Mouse (Mus musculus) ES-E14 (cell line): ENCODE measurements around the gene Nol4l. TPM values are rescaled to one million over a fixed set of nuclear protein-coding genes. Genes with fewer than 3 reads are reported as not detected.

ENCODE experiments used
- DNase-seq: peaks from one replicate; pipeline ENCODE4 v3.0.0-alpha.2; 2013; ENCODE audit warnings: low read depth, low spot score
- H3K27ac ChIP-seq: 2 replicates; pipeline ENCODE4 v1.5.1; 2012; ENCODE audit warnings: low read depth, mild to moderate bottlenecking, low read length, moderate library complexity, mixed read lengths; ENCODE audit not compliant: poor library complexity, insufficient read depth, severe bottlenecking
- H3K36me3 ChIP-seq: 2 replicates; pipeline ENCODE4 v1.6.1; 2012; ENCODE audit warnings: mild to moderate bottlenecking, low read length, moderate library complexity, mixed read lengths; ENCODE audit not compliant: control insufficient read depth, poor library complexity, insufficient read depth, severe bottlenecking
- H3K4me1 ChIP-seq, 2 experiments: fragments of 150-350 bp in 1 of 2; sonication (generic) in 1 of 2; 2 replicates each; pipeline ENCODE4 v1.6.1; 2012; ENCODE audit warnings: low read length in 2 of 2, mild to moderate bottlenecking in 1 of 2, mixed read lengths in 1 of 2; ENCODE audit not compliant: control insufficient read depth in 2 of 2, insufficient read depth in 2 of 2, poor library complexity in 1 of 2
- H3K4me3 ChIP-seq, 2 experiments: fragments of 150-350 bp in 1 of 2; sonication (generic) in 1 of 2; 2 replicates each; pipeline ENCODE4 v1.5.1; 2012; ENCODE audit warnings: low read length in 2 of 2, low read depth in 1 of 2, mild to moderate bottlenecking in 1 of 2, mixed read lengths in 1 of 2; ENCODE audit not compliant: insufficient read depth in 1 of 2, poor library complexity in 1 of 2, severe bottlenecking in 1 of 2
- H3K9ac ChIP-seq: 2 replicates; pipeline ENCODE4 v1.6.1; 2012; ENCODE audit warnings: low read depth, mild to moderate bottlenecking, low read length, mixed read lengths; ENCODE audit not compliant: poor library complexity, insufficient read depth, severe bottlenecking
- H3K9me3 ChIP-seq: fragments of 150-350 bp; sonication (generic); 2 replicates; pipeline ENCODE4 v1.6.1; 2012; ENCODE audit warnings: low read depth, mild to moderate bottlenecking, low read length; ENCODE audit not compliant: control insufficient read depth, insufficient read depth
- CHD2 ChIP-seq: IDR thresholded peaks from 2 replicates; pipeline ENCODE4 v1.6.1; 2014; ENCODE audit warnings: mild to moderate bottlenecking, low read depth, low read length, inconsistent platforms
- HCFC1 ChIP-seq: IDR thresholded peaks from 2 replicates; pipeline ENCODE4 v1.6.1; 2012; ENCODE audit warnings: low read length, inconsistent platforms, borderline replicate concordance; ENCODE audit not compliant: insufficient read depth
- MAFK ChIP-seq: IDR thresholded peaks from 2 replicates; pipeline ENCODE4 v1.6.1; 2014; ENCODE audit warnings: mild to moderate bottlenecking, low read depth, low read length, inconsistent platforms; ENCODE audit not compliant: insufficient read depth
- ZC3H11A ChIP-seq: IDR thresholded peaks from 2 replicates; pipeline ENCODE4 v1.6.1; 2012; ENCODE audit warnings: low read depth, mild to moderate bottlenecking, inconsistent platforms, low read length, borderline replicate concordance
- ZNF384 ChIP-seq: IDR thresholded peaks from 2 replicates; pipeline ENCODE4 v1.6.1; 2012; ENCODE audit warnings: low read depth, low read length, inconsistent platforms
- in situ Hi-C, 2 experiments: fragments of 600-800 bp; cut with MboI; formaldehyde crosslinking; loops; one replicate each; pipeline ENCODE4 v1.15.1; 2025; ENCODE audit warnings: low sequenced_read_pairs in 2 of 2, inconsistent platforms in 1 of 2; ENCODE audit not compliant: unreplicated experiment in 2 of 2
- total RNA-seq: library from RNA; depleted of rRNA; stranded (reverse); fragments of 300-350 nt; gene quantifications from 2 replicates; pipeline ENCODE4 v1.2.3, GENCODE M21; 2012

Gene Nol4l
- total RNA-seq, 1 experiment = 3.8 TPM

DNA sequence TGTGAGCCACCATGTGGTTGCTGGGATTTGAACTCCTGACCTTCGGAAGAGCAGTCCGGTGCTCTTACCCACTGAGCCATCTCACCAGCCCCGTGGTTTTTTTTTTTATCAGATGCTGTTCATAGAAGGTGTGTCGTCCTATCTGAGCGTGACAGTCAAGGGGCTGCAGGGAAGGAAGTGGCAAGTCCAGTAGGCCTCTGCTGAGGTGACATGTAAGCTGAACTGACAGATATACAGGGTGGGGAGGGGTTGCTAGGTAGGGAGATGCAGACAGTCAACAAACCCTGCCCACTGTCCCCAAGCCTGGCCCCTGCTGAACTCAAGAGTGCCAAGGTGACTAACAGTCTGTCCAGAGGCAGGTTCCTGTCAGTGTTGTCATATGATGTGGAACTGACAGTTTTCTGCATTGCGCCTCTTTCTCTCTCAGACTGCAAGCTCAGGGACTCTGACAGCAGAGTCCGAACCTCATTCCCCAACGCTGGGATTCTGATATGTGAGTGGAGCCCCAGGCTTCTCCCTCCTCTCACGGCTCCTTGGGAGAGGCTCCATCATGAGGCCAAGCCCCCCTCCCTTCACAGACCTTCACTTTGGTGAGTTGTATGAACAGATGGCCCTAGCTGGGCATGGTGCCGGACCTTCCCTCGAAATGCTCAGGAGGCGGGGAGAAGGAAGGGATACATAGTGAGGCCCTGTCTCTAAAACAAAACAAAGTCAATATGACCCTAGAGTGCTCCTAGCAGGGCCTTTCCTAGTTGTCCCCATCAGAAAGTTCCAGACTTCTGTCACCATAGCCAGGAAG, 75.6 kb downstream of the Nol4l start:
- no peak overlapping the region for H3K4me3 ChIP-seq
- TF ChIP-seq CHD2 (no peak), MAFK (no peak), ZNF384 (no peak), ZC3H11A (no peak), HCFC1 (no peak)
- no peak overlapping the region for H3K27ac ChIP-seq
- no peak overlapping the region for H3K9ac ChIP-seq
- H3K36me3 ChIP-seq = no peaks in the 10 kb centered on the region
- no peaks in the 10 kb centered on the region for H3K9me3 ChIP-seq
- DNase-seq = no peak
- H3K4me1 ChIP-seq = no peaks in the 10 kb centered on the region
- in situ Hi-C loops = no loop called here

GRCm38 (mm10) chr2:153448519-153448918, 81.3 kb downstream of the Nol4l start:
- no peak for TF ChIP-seq MAFK
- TF ChIP-seq ZC3H11A = no peak
- no peak for TF ChIP-seq CHD2
- TF ChIP-seq ZNF384 = no peak
- TF ChIP-seq HCFC1 = no peak
- Histone ChIP-seq H3K9me3 (no peaks in the 10 kb centered on the region), H3K4me1 (no peaks in the 10 kb centered on the region), H3K27ac (no peak overlapping the region), H3K4me3 (no peak overlapping the region), H3K9ac (no peak overlapping the region), H3K36me3 (no peaks in the 10 kb centered on the region)
- in situ Hi-C loops = no loop called here
- DNase-seq = no peak

DNA sequence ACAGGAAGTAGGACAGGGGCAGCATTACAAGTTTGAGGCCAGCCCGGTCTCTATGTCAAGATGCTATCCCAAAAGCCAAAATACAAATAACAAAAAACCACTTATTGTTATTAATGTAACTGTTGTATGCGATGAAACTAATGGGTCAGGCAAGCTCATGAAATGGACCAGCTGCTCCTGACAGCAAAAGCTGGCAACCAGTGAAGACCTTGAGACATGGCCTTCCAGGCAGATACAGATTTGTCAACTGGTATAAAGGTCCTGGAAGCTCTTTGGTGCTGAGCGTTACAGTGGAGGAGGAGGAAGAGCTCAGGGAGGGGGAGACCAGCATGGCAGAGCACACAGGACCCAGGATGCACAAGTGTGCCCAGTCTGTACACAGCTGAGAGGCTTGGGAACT, 82.1 kb downstream of the Nol4l start:
- H3K4me3 ChIP-seq = no peak overlapping the region
- TF ChIP-seq MAFK (no peak), HCFC1 (no peak)
- in situ Hi-C loops = no loop called here
- no peaks in the 10 kb centered on the region for H3K36me3 ChIP-seq
- no peaks in the 10 kb centered on the region for H3K9me3 ChIP-seq
- no peak for DNase-seq
- H3K27ac ChIP-seq = no peak overlapping the region
- no peak overlapping the region for H3K9ac ChIP-seq
- H3K4me1 ChIP-seq = peaks cover 0 to under 1% of the 10 kb centered on the region in 2 experiments; a peak in 1 of 4 replicates

GRCm38 (mm10) chr2:153446476-153446875, 83.3 kb downstream of the Nol4l start:
- Histone ChIP-seq H3K36me3 (no peaks in the 10 kb centered on the region), H3K9me3 (no peaks in the 10 kb centered on the region), H3K9ac (no peak overlapping the region), H3K27ac (no peak overlapping the region), H3K4me1 (peaks cover 0 to 10% of the 10 kb centered on the region in 2 experiments; a peak in 2 of 4 replicates), H3K4me3 (no peak overlapping the region)
- DNase-seq = no peak
- no peak for TF ChIP-seq CHD2
- TF ChIP-seq ZNF384 = no peak
- TF ChIP-seq MAFK = no peak
- TF ChIP-seq ZC3H11A = no peak
- TF ChIP-seq HCFC1 = no peak
- in situ Hi-C loops = no loop called here

DNA sequence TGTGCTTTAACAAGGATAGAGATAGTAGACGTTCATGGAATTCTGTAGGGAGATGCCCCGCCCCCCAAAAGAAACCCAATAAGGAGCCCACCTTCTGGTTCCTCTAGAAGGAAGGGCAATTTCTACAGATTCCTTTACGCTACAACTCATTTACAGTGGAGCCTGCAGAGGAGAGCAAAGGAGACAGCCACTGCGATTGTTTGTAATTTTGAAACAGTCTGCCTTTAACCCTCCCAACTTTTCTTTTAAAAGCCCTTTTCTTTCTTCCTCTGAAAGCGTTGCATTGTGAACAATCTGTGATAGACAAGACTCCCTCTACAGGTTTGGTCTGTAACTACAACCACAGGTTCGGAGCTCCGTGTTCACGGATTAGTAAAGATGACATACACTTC, 83.8 kb downstream of the Nol4l start:
- H3K4me1 ChIP-seq = peaks cover 0 to 13% of the 10 kb centered on the region in 2 experiments; a peak in 2 of 4 replicates
- no peak overlapping the region for H3K27ac ChIP-seq
- DNase-seq = peak; percentile 69
- no peaks in the 10 kb centered on the region for H3K9me3 ChIP-seq
- TF ChIP-seq HCFC1 = no peak
- peak overlapping the region; percentile 63 to 77 for H3K4me3 ChIP-seq
- H3K36me3 ChIP-seq = no peaks in the 10 kb centered on the region
- in situ Hi-C loops = no loop called here
- H3K9ac ChIP-seq = no peak overlapping the region; the same call in 1 of the 2 replicates
